Mouse (Mus musculus) heart, postnatal 14 days (tissue): ENCODE measurements at regions not wholly inside any gene's neighbourhood (a gene's known extent, or its start where the extent isn't known, plus 50 kb on each side); places are given as distances from the start of the nearest gene placed in this dataset.

ENCODE experiments used
- DNase-seq, 2 experiments: peaks; one replicate each; pipeline ENCODE4 v3.0.0; 2021 to 2022
- intact Hi-C: fragments of 180-260 bp; cut with DNase I; formaldehyde crosslinking; loops from one replicate; pipeline ENCODE4 v1.15.1; 2025

- DNase-seq = no peak
- intact Hi-C loops = no loop called here
These were observed 781.4 kb downstream of the Nr2f2 start for GRCm38 (mm10) chr7:69585131-69585530.

GRCm38 (mm10) chr7:69584516-69584915, 782.0 kb downstream of the Nr2f2 start:
- no peak for DNase-seq
- intact Hi-C loops = no loop called here

- intact Hi-C loops = no loop called here
- no peak for DNase-seq
These were observed 782.6 kb downstream of the Nr2f2 start for GRCm38 (mm10) chr7:69583901-69584300.

GRCm38 (mm10) chr7:69581668-69582067, 784.9 kb downstream of the Nr2f2 start:
- no peak for DNase-seq
- intact Hi-C loops = no loop called here

GRCm38 (mm10) chr7:69578958-69579810, 787.4 kb downstream of the Nr2f2 start:
- DNase-seq = no peak
- intact Hi-C loops = no loop called here

- intact Hi-C loops = no loop called here
- no peak for DNase-seq
These were observed 788.8 kb downstream of the Nr2f2 start for GRCm38 (mm10) chr7:69577754-69578153.

GRCm38 (mm10) chr7:69576596-69576995, 789.9 kb downstream of the Nr2f2 start:
- intact Hi-C loops = no loop called here
- no peak for DNase-seq

- intact Hi-C loops = no loop called here
- no peak for DNase-seq
These were observed 792.8 kb downstream of the Nr2f2 start for GRCm38 (mm10) chr7:69573730-69574129.

GRCm38 (mm10) chr7:69572626-69573394, 793.7 kb downstream of the Nr2f2 start:
- intact Hi-C loops = no loop called here
- no peak for DNase-seq

- intact Hi-C loops = no loop called here
These were observed 799.6 kb downstream of the Nr2f2 start for GRCm38 (mm10) chr7:69566949-69567348.

GRCm38 (mm10) chr7:69564432-69564831, 802.1 kb downstream of the Nr2f2 start:
- intact Hi-C loops = no loop called here
- DNase-seq = no peak

More at GRCm38 (mm10) chr7:69566949-69567348, 799.6 kb downstream of the Nr2f2 start:
- DNase-seq = no peak

GRCm38 (mm10) chr7:69554776-69555175, 805.7 kb upstream of the Arrdc4 start:
- intact Hi-C loops = no loop called here
- DNase-seq = no peak

- DNase-seq = no peak
- intact Hi-C loops = no loop called here
These were observed 804.9 kb upstream of the Arrdc4 start for GRCm38 (mm10) chr7:69553981-69554380.

- intact Hi-C loops = no loop called here
These were observed 787.0 kb upstream of the Arrdc4 start for GRCm38 (mm10) chr7:69536072-69536471.

GRCm38 (mm10) chr7:69513966-69514365, 764.9 kb upstream of the Arrdc4 start:
- intact Hi-C loops = no loop called here
- no peak for DNase-seq

More at GRCm38 (mm10) chr7:69536072-69536471, 787.0 kb upstream of the Arrdc4 start:
- DNase-seq = no peak

GRCm38 (mm10) chr7:69510389-69510788, 761.3 kb upstream of the Arrdc4 start:
- intact Hi-C loops = no loop called here

GRCm38 (mm10) chr7:69493062-69493930, 744.3 kb upstream of the Arrdc4 start:
- intact Hi-C loops = loop anchor here (5.0 kb wide), 1 partner anchor 844 kb away; no protein-coding TSS in a partner anchor
- no peak for DNase-seq

More at GRCm38 (mm10) chr7:69510389-69510788, 761.3 kb upstream of the Arrdc4 start:
- no peak for DNase-seq

GRCm38 (mm10) chr7:69490566-69491466, 741.8 kb upstream of the Arrdc4 start:
- intact Hi-C loops = loop anchor here (5.0 kb wide), 1 partner anchor 846 kb away; no protein-coding TSS in a partner anchor
- peak; percentile 65 to 82 for DNase-seq

- intact Hi-C loops = no loop called here
- DNase-seq = no peak
These were observed 739.6 kb upstream of the Arrdc4 start for GRCm38 (mm10) chr7:69488630-69489029.
